Mouse (Mus musculus): ENCODE measurements around the gene Fam24b. TPM values are rescaled to one million over a fixed set of nuclear protein-coding genes. Genes with fewer than 3 reads are reported as not detected.

Gene Fam24b
- polyA plus RNA-seq, 1 experiment from 2014 or later = not detected

DNA sequence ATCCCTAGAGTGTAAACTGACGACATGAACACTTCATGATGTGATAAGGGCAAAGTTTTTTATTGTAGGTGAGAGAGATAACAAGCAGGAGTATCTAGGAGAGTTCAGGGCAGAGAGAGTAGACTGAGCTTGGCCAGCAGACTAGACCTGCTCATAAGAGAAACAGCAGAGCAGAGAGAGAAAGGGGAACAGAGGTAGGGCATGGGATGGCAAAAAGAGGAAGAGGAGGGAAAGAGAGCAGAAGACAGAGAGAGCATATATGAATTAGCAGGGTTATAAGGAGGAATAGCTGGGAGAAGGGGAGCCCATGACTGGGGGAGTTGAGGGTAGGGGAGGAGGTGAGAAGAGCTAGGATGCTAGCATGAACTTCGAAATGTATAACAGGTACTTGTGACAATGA lies 2.4 kb upstream of the Fam24b start:
- no peaks in the 10 kb centered on the region for H3K27me3 ChIP-seq
- H3K4me3 ChIP-seq = no peak overlapping the region
- no peak overlapping the region for H3K9ac ChIP-seq (replicated peaks)
- no peak for ATAC-seq (replicated peaks)
- no peak overlapping the region for H3K27ac ChIP-seq (replicated peaks)
- H3K4me1 ChIP-seq = no peaks in the 10 kb centered on the region
- no peaks in the 10 kb centered on the region for H3K36me3 ChIP-seq
- H3K4me2 ChIP-seq (replicated peaks) = no peak overlapping the region
- H3K9me3 ChIP-seq = no peaks in the 10 kb centered on the region
- 82% methylated on average over 2 of the region's 2 CpGs for WGBS

DNA sequence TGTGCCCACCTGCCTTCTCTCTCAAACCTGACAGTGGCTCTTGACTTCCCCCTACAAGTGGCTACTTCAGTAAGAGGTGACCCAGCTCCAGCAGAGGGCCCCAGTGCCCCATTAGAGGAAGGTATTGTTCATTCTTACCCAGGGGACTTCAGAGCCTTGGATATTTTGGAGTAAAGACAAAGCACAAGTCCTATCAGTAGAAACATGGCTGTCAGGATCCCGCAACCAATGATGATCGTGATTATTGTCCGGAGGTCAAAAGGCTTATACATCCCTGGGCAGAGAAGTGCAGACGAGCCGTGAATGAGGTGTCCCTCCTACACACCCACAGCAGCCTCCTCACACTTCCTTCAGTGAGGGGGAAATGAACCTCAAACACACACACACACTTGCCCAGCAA lies 2.3 kb downstream of the Fam24b start:
- Histone ChIP-seq H3K4me1 (no peaks in the 10 kb centered on the region), H3K9ac (replicated peaks) (no peak overlapping the region), H3K27ac (replicated peaks) (no peak overlapping the region), H3K9me3 (no peaks in the 10 kb centered on the region), H3K4me2 (replicated peaks) (no peak overlapping the region), H3K4me3 (no peak overlapping the region), H3K36me3 (no peaks in the 10 kb centered on the region), H3K27me3 (no peaks in the 10 kb centered on the region)
- ATAC-seq (replicated peaks) = no peak
- WGBS = 91% methylated on average over 5 of the region's 5 CpGs

DNA sequence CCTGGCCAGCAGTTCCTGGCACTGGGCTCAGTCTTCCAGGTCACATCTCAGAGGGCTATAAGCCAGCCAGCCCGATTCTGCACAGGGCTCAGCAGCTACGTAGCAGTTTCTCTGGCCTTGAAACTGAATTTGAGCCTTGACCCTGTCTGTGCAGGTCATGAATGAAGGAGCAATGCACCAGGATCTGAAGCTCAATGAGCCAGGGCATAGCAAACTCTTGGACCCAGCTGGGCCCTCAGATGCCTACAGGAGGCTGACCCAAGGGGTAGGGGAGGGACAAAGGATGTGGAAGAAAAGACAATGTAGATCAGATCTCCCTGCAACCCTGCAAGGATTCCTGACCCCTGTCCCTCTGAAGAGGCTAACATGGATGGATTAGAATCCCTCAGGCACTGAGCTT lies 7.1 kb downstream of the Fam24b start, which contains the start of gene Cuzd1:
TSS of gene Cuzd1 (minus strand) at position 101 of the 400 bp plus-strand sequence.
- WGBS = 87% methylated on average over 2 of the region's 2 CpGs
- no peak for ATAC-seq (replicated peaks)
- Histone ChIP-seq H3K9me3 (no peaks in the 10 kb centered on the region), H3K4me2 (replicated peaks) (no peak within 1 kb of the TSS), H3K27me3 (no peaks in the 10 kb centered on the region), H3K9ac (replicated peaks) (no peak within 1 kb of the TSS), H3K4me1 (no peaks in the 10 kb centered on the region), H3K27ac (replicated peaks) (no peak within 1 kb of the TSS), H3K36me3 (no peaks in the 10 kb centered on the region), H3K4me3 (no peak within 1 kb of the TSS)

DNA sequence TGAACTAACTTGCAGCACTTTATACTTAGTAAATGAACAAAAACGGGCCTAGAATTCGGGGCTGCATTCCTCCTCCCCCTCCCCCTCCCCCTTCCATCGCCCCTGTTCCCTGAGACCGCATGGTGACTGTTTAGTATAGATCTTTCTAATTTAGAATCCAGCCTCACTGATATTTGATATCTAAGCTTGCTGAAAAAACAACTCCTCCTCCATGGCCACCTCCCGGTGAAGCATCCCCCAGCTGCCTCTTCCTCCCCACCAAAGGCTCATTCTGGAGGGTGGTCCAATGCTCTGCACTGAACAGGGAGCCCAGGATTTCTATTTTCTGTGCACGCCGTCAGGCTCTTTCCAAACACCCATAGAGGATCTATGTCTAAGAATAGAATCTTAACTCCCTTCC lies 11.0 kb downstream of the Fam24b start:
- H3K27me3 ChIP-seq = no peaks in the 10 kb centered on the region

DNA sequence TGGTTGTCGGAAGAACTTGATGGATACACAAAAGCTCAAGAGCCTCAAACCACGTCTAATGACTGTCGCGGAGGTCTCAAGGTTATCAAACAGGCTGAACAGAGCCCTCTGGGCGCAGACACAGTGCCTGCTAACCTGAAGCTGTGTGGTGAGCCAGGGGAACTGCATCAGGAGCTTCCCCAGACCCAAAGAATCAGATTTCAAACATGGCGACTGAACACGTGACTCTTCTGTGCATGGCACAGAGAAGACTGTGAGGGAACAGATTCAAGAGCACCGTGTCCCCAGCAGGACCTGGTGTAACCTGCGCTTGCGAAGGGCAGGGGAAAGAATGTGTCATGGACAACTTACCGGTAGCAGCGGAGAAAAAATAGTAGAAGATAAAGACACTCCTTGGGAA lies 11.7 kb downstream of the Fam24b start:
- Histone ChIP-seq H3K27me3 (no peaks in the 10 kb centered on the region), H3K9ac (replicated peaks) (no peak overlapping the region), H3K36me3 (no peaks in the 10 kb centered on the region), H3K9me3 (no peaks in the 10 kb centered on the region), H3K4me3 (no peak overlapping the region), H3K4me1 (no peaks in the 10 kb centered on the region), H3K4me2 (replicated peaks) (no peak overlapping the region), H3K27ac (replicated peaks) (no peak overlapping the region)
- 79% methylated on average over 12 of the region's 12 CpGs for WGBS
- no peak for ATAC-seq (replicated peaks)

More for the DNA sequence above, 11.0 kb downstream of the Fam24b start:
- Histone ChIP-seq H3K27ac (replicated peaks) (no peak overlapping the region), H3K9ac (replicated peaks) (no peak overlapping the region), H3K9me3 (no peaks in the 10 kb centered on the region), H3K36me3 (no peaks in the 10 kb centered on the region), H3K4me3 (no peak overlapping the region), H3K4me2 (replicated peaks) (no peak overlapping the region), H3K4me1 (no peaks in the 10 kb centered on the region)
- 76% methylated on average over 6 of the region's 7 CpGs for WGBS
- no peak for ATAC-seq (replicated peaks)

DNA sequence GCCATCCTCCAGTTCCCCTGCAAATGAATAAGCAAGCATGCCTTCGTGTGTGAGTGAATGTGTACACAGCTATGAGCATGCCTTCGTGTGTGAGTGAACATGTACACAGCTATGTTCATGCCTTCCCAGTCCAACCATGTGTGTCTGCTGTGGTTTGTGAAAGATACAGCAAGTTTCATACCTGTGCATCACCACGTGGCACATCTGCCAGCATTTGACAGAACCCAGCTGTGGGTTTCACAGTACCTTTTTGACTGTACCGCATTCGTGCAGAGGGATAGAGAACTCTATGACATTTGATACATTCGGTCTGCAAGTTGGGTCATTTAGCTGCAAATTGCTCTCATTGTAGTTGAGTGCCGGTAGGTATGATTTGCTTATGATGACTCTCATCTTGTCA lies 14.8 kb downstream of the Fam24b start:
- Histone ChIP-seq H3K9ac (replicated peaks) (no peak overlapping the region), H3K4me3 (no peak overlapping the region), H3K9me3 (no peaks in the 10 kb centered on the region), H3K27me3 (no peaks in the 10 kb centered on the region), H3K27ac (replicated peaks) (no peak overlapping the region), H3K36me3 (no peaks in the 10 kb centered on the region), H3K4me2 (replicated peaks) (no peak overlapping the region), H3K4me1 (no peaks in the 10 kb centered on the region)
- no peak for ATAC-seq (replicated peaks)
- WGBS = 88% methylated on average over 7 of the region's 7 CpGs

DNA sequence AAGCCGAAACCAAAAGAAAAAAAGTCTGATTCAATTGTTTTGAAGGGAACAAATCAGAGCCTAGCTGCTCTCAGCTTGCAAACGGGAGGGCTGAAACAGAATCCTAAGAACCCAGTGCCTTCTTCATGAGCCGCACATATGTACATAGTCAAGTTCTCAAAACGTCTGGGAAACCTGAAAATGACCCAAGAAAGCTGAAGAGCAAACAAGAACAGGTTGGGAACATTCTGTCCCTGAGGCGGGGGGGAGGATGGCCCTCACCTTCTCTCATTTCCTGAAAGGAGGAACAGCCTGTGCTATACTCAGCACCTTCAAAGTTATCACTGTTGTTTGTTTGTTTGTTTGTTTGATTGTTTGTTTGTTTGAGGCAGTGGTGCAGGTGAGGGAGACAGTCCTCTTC lies 22.6 kb downstream of the Fam24b start:
- Histone ChIP-seq H3K27ac (replicated peaks) (no peak overlapping the region), H3K4me1 (no peaks in the 10 kb centered on the region), H3K9ac (replicated peaks) (no peak overlapping the region), H3K4me2 (replicated peaks) (no peak overlapping the region), H3K9me3 (no peaks in the 10 kb centered on the region), H3K27me3 (no peaks in the 10 kb centered on the region), H3K4me3 (no peak overlapping the region), H3K36me3 (no peaks in the 10 kb centered on the region)
- ATAC-seq (replicated peaks) = no peak
- WGBS = 81% methylated on average over 5 of the region's 5 CpGs

DNA sequence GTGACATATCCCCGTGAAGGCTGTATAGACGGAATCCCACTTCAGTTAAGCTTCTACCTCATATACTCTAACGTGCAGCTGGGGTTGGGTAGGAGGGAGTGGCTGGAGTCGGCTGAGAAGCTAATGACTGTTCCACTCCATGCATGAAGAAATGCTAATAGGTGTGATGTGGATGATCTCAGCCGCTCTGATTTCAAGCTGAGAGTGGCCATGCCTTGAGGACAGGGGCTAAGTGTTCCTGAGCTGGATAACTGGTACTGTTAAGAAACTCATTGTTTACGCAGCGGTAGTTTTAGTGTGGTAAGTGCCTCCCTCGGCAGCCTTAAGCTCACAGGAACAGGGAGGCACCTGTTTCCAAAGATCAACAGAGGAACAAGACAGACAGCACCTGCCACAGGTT lies 26.0 kb downstream of the Fam24b start:
- Histone ChIP-seq H3K9ac (replicated peaks) (no peak overlapping the region), H3K27me3 (no peaks in the 10 kb centered on the region), H3K4me2 (replicated peaks) (no peak overlapping the region), H3K36me3 (no peaks in the 10 kb centered on the region), H3K27ac (replicated peaks) (no peak overlapping the region), H3K9me3 (no peaks in the 10 kb centered on the region), H3K4me1 (no peaks in the 10 kb centered on the region), H3K4me3 (no peak overlapping the region)
- ATAC-seq (replicated peaks) = no peak
- WGBS = 76% methylated on average over 8 of the region's 8 CpGs

DNA sequence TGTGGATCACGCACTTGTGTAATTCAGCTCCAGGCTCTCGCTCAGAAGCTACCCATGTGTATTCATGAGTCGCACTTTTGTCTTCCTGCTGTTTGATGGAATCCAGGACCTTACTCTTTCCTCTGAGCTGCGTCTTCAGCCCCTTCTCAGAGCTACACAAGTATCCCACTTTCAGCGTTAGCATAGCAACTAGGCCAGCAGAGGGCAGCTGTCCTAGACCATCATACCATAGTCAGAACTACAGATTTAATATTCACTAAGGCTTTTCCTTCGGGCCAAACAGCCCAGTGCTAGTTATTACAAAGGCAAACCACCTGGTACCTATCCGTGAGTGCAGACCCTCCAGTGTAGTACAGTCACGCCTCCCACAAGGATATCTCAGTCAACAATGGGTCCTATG lies 32.2 kb downstream of the Fam24b start:
- no peak overlapping the region for H3K27ac ChIP-seq (replicated peaks)
- no peak overlapping the region for H3K4me3 ChIP-seq
- no peaks in the 10 kb centered on the region for H3K4me1 ChIP-seq
- H3K9me3 ChIP-seq = no peaks in the 10 kb centered on the region
- H3K9ac ChIP-seq (replicated peaks) = no peak overlapping the region
- 76% methylated on average over 8 of the region's 8 CpGs for WGBS
- no peak for ATAC-seq (replicated peaks)
- H3K27me3 ChIP-seq = no peaks in the 10 kb centered on the region
- H3K36me3 ChIP-seq = no peaks in the 10 kb centered on the region
- no peak overlapping the region for H3K4me2 ChIP-seq (replicated peaks)

Other genes with a start within 250 kb of the Fam24b start
- not detected in 2 replicates for gene 4933402N03Rik, start 183.2 kb downstream of the Fam24b start, polyA plus RNA-seq (2015; fragmentation: Nextera tagmentation; extraction: Ambion mirVana)
- gene 5430419D17Rik, start 155.1 kb downstream of the Fam24b start, polyA plus RNA-seq (2015; fragmentation: Nextera tagmentation; extraction: Ambion mirVana) = 0.03 TPM in 1 of 2 replicates, not detected in the other
- gene Cuzd1, start 7.2 kb downstream of the Fam24b start, polyA plus RNA-seq (2015; fragmentation: Nextera tagmentation; extraction: Ambion mirVana) = not detected in 2 replicates
- not detected in 2 replicates for gene Fam24a, start 4.3 kb upstream of the Fam24b start, polyA plus RNA-seq (2015; fragmentation: Nextera tagmentation; extraction: Ambion mirVana)
- gene 2310057M21Rik, start 33.2 kb upstream of the Fam24b start, polyA plus RNA-seq (2015; fragmentation: Nextera tagmentation; extraction: Ambion mirVana) = 21.9 and 24.2 TPM in 2 replicates
- gene Pstk, start 41.6 kb upstream of the Fam24b start, polyA plus RNA-seq (2015; fragmentation: Nextera tagmentation; extraction: Ambion mirVana) = 33.7 TPM in 2 replicates
- 15.9 and 17.3 TPM in 2 replicates for gene Ikzf5, start 81.0 kb upstream of the Fam24b start, polyA plus RNA-seq (2015; fragmentation: Nextera tagmentation; extraction: Ambion mirVana)
- gene Acadsb, start 81.1 kb upstream of the Fam24b start, polyA plus RNA-seq (2015; fragmentation: Nextera tagmentation; extraction: Ambion mirVana) = 114 and 122 TPM in 2 replicates
- 0.20 and 0.92 TPM in 2 replicates for gene Hmx3, start 213.4 kb upstream of the Fam24b start, polyA plus RNA-seq (2015; fragmentation: Nextera tagmentation; extraction: Ambion mirVana)
- 0.93 and 1.1 TPM in 2 replicates for gene Hmx2, start 219.3 kb upstream of the Fam24b start, polyA plus RNA-seq (2015; fragmentation: Nextera tagmentation; extraction: Ambion mirVana)
- 190 and 192 TPM in 2 replicates for gene Bub3, start 230.7 kb upstream of the Fam24b start, polyA plus RNA-seq (2015; fragmentation: Nextera tagmentation; extraction: Ambion mirVana)